Mouse (Mus musculus) mouse embryonic stem cell (cell line): Measurements from ENCODE around the gene Vill.

Source experiments
- in situ Hi-C, 2 experiments: fragments of 300-500 bp; cut with MboI; formaldehyde crosslinking; loops; 1 replicate in 1 of 2; 3 replicates in 1 of 2; pipeline ENCODE4 v1.14.3; 2019 to 2020; ENCODE audit warnings: low sequenced_read_pairs in 2 of 2, low pct_unique_long_range_greater_than_20kb in 1 of 2, mixed read lengths in 1 of 2; ENCODE audit not compliant: unreplicated experiment in 1 of 2

Vill gene

DNA sequence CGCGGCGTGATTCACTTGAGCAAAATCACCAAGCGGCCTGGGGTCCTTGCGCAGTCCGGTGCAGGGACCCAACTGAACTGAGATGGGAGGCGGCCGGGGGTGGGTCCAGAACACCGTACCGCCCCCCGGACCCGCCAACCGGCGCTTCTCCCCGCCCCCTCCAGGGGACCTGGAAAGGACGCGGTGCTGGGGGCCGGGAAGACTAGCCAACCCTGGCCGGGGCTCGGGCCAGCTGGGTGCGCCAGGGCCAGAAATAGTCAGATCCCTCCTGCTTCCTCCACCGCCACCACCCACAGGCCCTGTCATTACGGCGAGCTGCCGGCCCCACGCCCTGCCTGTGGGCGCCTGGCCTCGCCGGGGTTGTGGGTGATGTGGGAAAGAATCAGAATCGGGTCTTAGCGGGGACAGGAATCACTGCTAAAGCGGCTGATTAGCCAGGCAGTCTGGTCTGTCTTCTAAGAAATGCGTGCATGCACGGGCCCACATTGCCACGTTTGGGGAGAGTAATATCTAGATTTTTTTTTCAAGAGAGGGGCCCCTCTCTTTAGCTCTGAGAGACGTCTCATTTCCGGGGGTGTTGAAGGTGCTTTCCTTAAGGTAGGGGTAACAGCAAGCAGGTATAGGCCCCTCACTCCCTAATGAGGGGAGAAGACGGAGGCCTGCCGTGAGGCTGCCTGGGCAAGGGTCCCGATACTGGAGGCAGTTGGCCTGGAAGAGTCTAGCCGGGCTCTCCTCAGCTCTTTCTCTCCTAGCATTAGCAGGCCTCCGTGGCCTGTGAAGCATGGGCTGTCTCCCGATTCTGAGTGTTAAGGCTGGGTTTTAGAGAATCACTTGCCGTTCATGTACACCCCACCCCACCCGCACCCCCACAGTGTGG lies 41.1 kb downstream of the Vill start, which contains the start of gene Plcd1:
Gene Plcd1 (minus strand): TSS at position 84 of the 877 bp plus-strand sequence.
- in situ Hi-C loops: no loop called here

DNA sequence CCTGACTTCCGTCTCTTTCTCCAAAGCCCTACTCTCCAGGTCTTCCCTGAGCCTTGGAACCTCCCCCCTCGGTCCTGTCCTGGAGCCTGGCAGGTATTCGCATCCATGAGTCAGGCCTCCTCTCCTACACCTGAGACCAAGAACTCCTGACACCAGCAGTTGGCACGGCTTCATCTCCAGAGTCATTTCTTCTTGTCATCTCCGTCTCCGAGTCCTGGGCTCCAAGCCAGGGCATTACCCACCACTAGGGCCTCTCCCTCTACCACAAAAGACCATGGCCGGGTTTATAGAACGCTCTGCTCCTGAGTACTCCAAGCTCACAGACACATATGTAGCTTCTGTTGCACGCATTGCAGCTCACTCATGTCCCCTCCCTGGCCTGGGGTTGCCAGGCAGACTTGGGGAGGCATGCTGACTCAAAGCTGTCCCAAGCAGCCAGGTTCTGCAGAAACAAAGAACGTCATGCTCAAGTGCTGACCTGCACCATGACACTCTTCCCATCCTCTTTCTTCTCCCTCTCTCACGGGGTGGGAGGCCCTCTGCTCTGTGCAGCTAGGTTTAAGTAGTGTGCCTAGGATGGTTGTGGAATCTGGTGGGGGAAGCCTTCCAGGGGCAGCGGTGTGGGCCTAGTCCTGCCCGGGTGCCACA lies 42.0 kb downstream of the Vill start:
- in situ Hi-C loops: no loop called here

DNA sequence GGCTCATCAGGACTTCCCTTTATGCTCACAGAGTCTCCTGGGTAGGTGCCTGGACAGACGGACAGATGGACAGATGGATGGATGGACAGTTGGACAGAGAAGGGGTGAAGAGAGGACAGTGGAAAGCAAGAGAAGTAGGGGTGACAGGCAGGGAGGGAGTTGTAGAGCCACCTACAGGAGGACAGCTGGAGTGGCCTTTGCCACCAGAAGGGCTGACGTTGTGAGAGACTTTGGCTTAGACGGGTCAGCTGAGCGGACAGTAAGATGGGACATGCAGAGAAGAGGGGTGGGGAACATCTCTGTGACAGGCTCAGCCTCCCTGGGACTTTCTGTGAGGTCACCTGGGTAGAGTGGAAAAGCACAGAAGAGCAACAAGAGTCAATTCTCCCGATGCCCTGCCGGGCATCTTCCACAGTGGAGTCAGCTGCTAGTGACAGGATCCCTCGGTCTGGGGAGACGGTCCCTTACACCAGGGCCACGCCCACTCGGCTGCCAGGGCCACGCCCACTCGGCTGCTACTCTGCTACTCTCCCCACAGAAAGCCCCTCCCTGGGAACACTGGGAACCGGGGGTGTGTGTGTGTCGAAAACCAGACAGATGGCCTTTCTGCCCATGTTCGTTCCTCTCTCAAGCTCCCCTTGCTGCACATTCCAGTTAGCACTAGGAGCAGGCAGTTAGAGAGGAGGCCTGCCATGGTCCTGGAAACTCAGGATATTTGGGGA lies 47.8 kb downstream of the Vill start:
- in situ Hi-C loops: loop anchor here in 1 of 2 experiments (10.0 kb wide), 1 partner anchor 94 kb away; no protein-coding TSS in a partner anchor

DNA sequence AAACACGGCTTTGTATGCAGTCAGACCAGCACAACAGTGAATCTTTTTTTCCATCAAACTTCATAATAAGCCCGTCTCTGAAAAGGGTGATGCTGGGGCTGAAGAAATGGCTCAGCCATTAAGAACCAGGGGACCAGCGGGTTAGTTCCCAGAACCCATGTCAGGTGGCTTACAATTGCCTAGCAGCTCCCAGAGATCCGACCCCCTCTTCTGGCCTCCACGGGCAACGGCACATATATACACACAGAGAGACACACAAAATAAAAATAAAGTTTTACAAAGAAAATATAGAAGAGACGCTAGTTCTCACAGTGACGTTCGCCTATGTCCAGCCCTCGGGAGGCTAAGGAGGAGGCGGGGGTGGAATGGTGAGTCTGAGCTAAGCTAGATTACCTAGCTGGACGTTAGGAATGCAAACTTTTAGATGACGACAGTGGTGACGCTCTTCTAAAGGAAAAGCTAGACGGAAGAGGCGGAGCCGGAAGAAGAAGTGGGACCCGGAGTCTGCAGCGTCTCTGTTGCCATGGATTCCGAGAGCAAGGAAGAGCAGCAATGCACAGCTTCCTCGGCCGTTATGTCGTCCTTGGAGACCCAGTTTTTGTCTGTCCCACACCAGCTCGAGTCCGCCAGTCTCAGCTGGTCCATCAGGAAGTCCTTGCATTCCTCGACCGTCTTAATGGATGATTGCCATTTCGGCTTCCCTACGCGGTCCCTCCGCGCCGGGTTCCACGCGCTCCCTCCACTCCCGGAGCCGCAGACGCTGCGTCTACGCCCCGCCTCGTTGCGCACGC lies 49.6 kb downstream of the Vill start, which contains the start of gene Dlec1:
Gene Dlec1 (plus strand): TSS at position 487 of the 791 bp plus-strand sequence.
- in situ Hi-C loops: loop anchor here in 1 of 2 experiments (10.0 kb wide), 1 partner anchor 93 kb away; no protein-coding TSS in a partner anchor

DNA sequence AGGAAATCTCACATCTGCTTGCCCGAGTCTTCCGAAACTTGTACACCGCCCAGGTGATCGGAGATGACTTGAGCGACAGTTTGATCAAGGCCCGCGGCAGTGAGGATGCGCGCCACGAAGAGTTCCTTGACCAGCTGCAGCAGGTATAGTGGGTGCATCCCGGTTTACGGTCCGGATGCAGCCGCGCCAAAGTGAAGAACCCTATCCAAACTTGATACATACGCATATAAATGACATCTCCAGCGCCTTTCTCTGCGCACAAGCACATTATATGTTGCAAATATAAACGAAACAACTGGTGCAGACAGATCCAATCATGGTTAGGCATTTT lies 50.2 kb downstream of the Vill start:
- in situ Hi-C loops: loop anchor here in 1 of 2 experiments (10.0 kb wide), 1 partner anchor 92 kb away; no protein-coding TSS in a partner anchor

DNA sequence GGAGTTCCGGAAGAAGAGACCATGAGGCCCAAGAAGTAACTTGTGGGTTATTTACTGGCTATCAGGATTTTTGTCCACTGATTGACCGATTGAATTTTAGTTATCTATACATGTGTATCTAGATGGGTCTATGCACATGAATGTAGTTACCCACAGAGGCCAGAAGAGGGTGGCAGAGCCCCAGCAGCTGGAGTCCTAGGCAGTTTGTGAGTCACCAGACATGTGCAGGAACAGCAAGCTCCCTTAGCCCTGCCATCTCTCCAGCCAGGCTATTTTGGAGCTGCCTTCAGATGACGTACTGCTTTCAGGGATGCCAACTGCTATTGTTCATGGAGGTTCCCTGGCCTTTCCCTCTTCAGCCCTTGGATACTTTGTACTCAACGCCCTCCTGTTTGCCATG lies 55.0 kb downstream of the Vill start:
- in situ Hi-C loops: loop anchor here in 1 of 2 experiments (10.0 kb wide), 1 partner anchor 87 kb away; no protein-coding TSS in a partner anchor

DNA sequence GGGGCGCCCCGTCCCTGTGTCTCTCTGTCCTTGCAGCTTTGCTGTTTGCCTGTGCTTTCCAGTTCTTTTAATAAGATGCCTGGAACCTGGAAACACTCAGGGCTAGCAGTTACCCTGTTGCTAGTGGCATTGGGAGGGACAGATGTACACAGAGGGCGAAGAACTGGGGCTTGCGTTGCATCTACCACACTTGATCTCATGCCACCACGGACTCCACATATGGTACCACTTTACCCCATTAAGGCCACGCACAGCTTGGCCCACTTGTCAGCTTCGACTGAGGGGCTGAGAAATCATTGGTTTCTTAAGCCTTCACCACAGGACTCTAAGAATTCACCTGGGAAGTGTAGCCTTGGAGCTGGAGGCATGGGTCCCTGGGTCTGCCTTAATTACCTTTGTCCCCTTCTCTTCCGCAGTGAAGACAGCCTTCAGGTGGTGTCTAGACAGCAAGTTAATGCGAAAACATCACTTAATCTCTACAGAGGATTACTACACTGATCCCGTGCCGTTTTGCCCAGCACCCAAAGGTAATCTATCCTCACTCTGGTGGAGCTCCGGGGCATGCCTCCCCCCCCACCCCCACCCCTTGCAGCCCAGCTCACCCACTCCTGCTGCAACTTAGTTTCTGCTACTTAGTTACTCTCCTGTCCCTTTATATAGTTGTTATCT lies 57.2 kb downstream of the Vill start:
- in situ Hi-C loops: loop anchor here in 1 of 2 experiments (10.0 kb wide), 1 partner anchor 85 kb away; no protein-coding TSS in a partner anchor

DNA sequence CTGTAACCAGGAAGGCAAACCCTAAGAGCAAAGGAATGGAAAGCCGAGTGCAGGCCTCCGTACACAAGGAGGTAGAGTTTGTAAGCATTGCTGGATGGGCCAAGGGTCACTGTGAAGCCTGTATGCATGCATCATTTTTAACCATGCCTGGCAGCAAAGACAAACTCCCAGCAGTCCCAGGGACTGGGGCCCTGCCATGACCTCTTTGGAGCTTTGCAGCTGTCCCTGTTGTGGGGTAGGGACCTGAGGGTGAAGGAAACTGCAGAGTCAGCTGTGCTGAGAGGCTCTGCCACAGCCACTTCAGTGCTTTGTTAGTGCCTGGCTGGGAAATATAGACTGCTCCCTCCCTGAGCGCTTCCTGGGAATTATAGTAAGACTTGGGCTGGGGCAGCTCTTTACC lies 58.1 kb downstream of the Vill start:
- in situ Hi-C loops: no loop called here

DNA sequence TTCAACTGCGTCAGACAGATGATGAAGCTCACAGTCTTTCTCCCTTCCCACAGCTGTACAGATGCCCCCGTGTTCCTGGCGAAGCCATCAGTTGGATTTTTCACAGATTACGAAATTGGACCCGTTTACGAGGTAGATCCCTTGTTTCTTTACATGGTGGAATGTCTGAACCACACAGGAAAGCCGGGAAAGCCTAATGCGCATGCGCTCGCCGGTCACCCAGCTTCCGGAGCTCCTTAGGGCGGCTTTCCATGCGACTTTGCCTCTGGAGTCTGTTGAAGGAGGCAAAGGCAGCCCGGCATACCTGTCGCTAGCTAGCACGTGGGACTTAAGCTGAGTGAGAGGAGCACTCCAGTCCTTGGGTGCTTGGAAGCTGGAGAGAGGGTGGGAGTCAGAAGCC lies 62.3 kb downstream of the Vill start:
- in situ Hi-C loops: no loop called here

DNA sequence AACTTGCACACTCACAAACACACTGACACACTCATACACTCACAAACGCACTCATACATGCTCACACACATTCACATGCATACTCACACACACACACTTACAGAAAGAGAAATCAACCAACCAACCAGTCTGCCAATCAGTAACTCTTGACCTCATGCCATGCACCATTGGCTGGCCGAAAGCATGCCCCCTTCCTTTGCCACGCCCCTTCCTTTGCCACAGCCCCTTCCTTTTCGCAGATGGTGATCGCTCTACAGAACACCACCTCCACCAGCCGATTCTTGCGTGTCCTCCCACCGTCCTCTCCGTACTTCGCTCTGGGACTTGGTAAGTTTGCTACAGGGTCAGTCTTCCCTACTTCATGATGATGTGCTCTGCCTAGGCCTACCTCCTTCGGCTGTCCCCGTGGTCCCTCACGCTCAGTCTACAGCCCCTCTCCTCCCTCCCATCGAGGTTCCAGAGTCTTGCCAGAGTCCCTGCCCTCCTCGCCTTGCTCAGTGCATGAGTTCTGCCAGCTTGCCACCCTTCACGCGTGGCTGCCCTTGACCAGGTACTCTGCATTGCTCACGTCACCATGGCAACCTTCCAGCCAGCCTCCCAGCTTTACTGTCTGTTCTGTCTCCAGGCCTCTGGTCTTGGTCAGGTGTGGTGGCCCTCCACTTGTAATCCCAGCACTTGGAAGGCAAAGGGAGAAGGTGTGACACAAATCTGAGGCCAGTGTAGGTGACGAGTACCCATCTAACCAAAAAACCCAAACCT lies 67.0 kb downstream of the Vill start:
- in situ Hi-C loops: no loop called here

DNA sequence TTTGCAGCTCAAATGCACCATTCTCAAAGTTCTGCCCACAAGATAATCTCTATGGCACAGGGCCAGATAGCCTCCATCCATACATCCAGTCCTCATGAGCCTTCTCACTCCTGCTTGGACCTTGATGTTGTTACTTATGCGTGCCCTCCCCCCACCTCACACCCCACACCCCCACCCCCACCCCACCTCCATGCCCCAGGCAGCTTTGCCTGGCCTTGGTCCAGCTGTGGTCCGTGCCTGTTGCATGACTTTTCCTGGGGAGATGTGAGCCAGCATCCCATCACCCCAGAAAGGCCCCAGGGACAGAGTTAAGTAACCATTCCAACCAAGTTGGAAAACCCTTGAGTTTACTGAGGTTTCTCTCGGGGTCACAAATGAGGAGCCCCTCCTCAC lies 67.6 kb downstream of the Vill start:
- in situ Hi-C loops: no loop called here
